Mouse (Mus musculus): ENCODE measurements at regions not wholly inside any gene's neighbourhood (a gene's known extent, or its start where the extent isn't known, plus 50 kb on each side); places are given as distances from the start of the nearest gene placed in this dataset.

DNA sequence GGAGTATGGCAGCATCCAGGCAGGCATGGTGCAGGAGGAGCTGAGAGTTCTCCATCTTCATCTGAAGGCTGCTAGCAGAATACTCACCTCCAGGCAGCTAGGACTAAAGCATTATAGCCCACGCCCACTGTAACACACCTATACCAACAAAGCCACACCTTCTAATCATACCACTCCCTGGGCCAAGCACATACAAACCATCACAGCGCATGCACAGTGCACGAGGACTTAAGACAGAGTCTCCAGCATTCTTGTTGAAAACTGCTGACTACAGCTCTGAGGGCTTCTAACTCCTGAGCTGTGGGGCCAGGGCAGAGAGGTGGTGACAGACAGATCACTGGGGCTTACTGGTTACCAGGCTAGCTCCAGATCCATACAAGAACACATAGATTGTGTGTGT lies 68.0 kb upstream of the Cnot2 start:
- DNase-seq (ENCODE audit: low read depth) = no peak

DNA sequence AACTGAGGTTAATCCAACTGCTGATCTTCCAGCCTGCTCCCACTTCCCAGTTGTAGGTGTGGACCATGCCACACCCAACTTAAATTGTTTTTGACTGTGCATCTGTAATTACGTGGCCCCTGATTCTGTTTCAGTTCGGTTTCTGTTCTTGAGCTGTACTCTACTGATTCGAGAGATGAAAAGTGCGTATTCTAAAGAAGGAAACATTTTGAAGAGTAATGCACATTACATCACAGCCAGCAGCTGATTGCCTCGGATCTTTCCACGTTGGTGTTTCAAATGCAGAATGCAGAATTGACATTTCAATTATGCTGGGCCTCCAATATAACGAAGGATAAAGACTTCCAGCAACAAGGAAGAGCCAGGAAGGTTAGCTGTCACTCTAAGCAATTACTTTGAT lies 64.7 kb upstream of the Cnot2 start:
- DNase-seq (ENCODE audit: low read depth) = no peak

DNA sequence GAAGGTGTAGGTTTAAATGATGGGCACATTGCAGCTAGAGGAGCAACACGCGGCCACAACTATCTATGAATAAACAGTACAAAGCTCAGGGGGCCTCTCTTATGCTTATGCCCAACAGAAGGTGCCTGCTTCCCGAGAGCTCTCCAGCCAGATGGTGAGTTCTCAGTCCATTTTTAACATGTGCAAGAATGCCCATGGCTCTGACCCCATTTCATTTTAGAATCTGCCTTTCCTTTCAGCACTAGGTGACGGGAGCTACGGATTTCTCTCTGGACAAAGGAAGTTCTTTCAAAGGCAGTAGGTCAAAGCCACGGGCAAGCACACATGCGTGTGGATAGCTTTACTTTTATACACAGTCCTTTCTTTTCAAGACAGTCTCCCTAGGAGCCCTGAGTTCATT lies 64.3 kb upstream of the Cnot2 start:
- DNase-seq (ENCODE audit: low read depth) = no peak

DNA sequence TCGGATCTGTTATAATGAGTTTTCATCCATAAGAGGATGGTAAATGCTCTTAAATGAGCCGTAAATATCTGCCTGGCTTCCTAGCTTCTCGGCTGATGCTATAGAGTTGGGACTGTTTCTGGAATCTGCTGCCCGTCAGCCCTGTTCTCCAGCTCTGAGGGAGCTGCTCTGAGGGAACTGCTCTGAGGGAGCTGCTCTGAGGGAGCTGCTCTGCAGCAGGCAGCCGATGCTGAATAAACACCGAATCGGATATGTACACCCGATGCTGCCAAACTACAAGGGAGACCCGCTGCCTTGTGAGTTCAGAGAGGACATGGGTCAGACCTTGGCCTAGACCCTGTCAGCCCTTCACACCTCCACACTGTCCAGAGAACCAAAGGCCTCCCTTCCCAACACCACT lies 63.8 kb upstream of the Cnot2 start:
- no peak for DNase-seq (ENCODE audit: low read depth)

All from fibroblast of lung, adult 2 months (primary cell).